Mouse (Mus musculus) c-Kit-negative CD71-positive TER-119-positive erythroid progenitor cells, embryonic 14.5 days (primary cell): ENCODE measurements around the gene Zcchc17.
A peak's percentile ranks its signal among the peaks of the same experiment; 100 is the strongest.

Experiments used
- DNase-seq: peaks from one replicate; pipeline ENCODE4 v3.0.0-alpha.2; 2013; ENCODE audit warnings: low read depth, low spot score

Gene Zcchc17

GRCm38 (mm10) chr4:130318122-130318521, 41.6 kb downstream of the Zcchc17 start:
- DNase-seq, result no peak

- DNase-seq, result no peak
These were observed 43.1 kb downstream of the Zcchc17 start for GRCm38 (mm10) chr4:130316691-130317090.

- no peak for DNase-seq
These were observed 43.8 kb downstream of the Zcchc17 start for GRCm38 (mm10) chr4:130315771-130316527.

- no peak for DNase-seq
These were observed 46.2 kb downstream of the Zcchc17 start for GRCm38 (mm10) chr4:130313552-130313951.

- DNase-seq, result no peak
These were observed 47.2 kb downstream of the Zcchc17 start for GRCm38 (mm10) chr4:130312526-130312925.

GRCm38 (mm10) chr4:130309254-130309653, 50.5 kb downstream of the Zcchc17 start:
- DNase-seq, result no peak

- no peak for DNase-seq
These were observed 51.3 kb downstream of the Zcchc17 start, which contains the start of the genes Fabp3 and Gm10570 for GRCm38 (mm10) chr4:130308231-130309081. Gene Fabp3 (plus strand): TSS chr4:130308595. Gene Gm10570 (minus strand): TSS chr4:130308674.

- no peak for DNase-seq
These were observed 51.9 kb downstream of the Zcchc17 start for GRCm38 (mm10) chr4:130307851-130308230.

- DNase-seq, result no peak
These were observed 52.7 kb downstream of the Zcchc17 start for GRCm38 (mm10) chr4:130306796-130307630.

GRCm38 (mm10) chr4:130304746-130305145, 55.0 kb downstream of the Zcchc17 start:
- no peak for DNase-seq

GRCm38 (mm10) chr4:130302285-130302870, 57.4 kb downstream of the Zcchc17 start:
- DNase-seq, result no peak

GRCm38 (mm10) chr4:130299629-130300018, 60.1 kb downstream of the Zcchc17 start:
- no peak for DNase-seq

GRCm38 (mm10) chr4:130298877-130299628, 60.7 kb downstream of the Zcchc17 start:
- no peak for DNase-seq

- peak; percentile 90 for DNase-seq
These were observed 62.6 kb downstream of the Zcchc17 start for GRCm38 (mm10) chr4:130297123-130297529.

- DNase-seq, result peak; percentile 65
These were observed 63.3 kb downstream of the Zcchc17 start for GRCm38 (mm10) chr4:130296243-130296965.

- peak; percentile 86 for DNase-seq
These were observed 64.5 kb downstream of the Zcchc17 start for GRCm38 (mm10) chr4:130295047-130295745.

GRCm38 (mm10) chr4:130294513-130294912, 65.2 kb downstream of the Zcchc17 start:
- peak; percentile 62 for DNase-seq

GRCm38 (mm10) chr4:130292271-130292670, 67.5 kb downstream of the Zcchc17 start:
- peak; percentile 88 for DNase-seq

GRCm38 (mm10) chr4:130289824-130290223, 69.9 kb downstream of the Zcchc17 start:
- no peak for DNase-seq
